Mouse (Mus musculus): ENCODE measurements around the gene Noct.

DNA sequence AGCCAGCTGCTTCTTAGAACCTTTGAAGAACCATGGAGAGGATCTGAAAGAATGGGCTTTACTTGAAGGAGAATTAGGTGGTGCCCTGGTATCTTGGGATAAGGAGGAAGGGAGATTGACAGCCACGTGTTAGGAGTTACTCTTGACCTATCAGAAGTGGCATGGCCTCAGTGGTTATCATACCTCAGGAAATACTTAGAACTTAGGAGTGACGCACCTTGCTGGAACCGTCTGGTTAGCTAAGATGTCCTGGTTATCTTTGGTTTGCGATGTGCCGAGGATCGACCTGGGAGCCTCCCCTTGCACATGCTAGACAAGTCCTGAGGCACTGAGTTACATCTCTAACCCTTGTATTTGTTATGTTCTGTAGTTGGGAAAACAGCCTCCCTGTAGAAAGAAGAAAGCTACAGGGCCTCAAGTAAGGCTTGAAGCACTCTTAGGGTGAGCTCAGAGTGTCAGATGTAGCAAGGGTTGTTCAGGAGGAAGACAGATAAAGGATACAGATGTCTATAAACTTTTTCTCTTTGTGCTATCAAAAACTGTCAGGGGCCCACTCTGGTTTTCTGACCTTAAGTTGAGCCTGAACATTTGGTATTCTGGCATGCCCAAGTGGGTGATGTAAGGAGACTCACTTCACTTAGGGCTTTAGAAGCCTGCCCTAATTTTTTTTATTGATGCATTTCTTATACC, 6.0 kb downstream of the Noct start:
- no peak for TF ChIP-seq CTCF (IDR thresholded peaks at IDR 0.05; ENCODE audit: control insufficient read depth, insufficient read depth, low read length)
- TF ChIP-seq POLR2A (IDR thresholded peaks at IDR 0.05; ENCODE audit: borderline replicate concordance, control insufficient read depth, low read depth, low read length): no peak

Data from bone marrow, adult 2 months (tissue).